Comparison of ENCODE assay signal across 20 mouse cellular contexts in the genomic region with DNA sequence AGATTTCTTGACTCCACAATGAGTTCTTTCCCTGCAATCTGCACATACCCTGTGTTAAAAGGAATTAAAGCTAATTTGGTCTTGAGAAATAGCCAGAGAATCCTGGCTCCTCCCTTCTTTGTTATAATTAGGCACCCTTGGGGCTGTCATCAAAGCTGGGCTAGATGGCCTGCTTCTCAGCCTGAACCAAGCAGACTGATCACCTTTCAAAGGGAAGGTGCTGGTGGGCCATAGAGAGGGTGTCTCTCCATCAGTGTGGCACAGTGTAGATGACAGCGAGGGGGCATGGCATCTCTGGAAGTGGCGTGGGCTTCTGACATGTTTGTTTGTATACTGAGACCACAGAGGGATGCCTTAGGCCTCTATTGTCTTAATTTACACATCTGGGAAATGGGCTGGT. TPM values are rescaled to one million over a fixed set of nuclear protein-coding genes. Genes with fewer than 3 reads are reported as not detected.
A peak's percentile ranks its signal among the peaks of the same experiment; 100 is the strongest.
DNase-seq lines count a peak whose midpoint lies in the region; ATAC-seq lines count a peak whose summit lies in the region.
"Had no signal": no experiment of that assay in that cellular context is flagged by ENCODE, and none has a peak within 500 bp of the region (broad histone marks: within the 10 kb centered on the region; RNA-seq: fewer than 3 reads in every experiment).

No protein-coding gene starts in this region.

- no peak overlapping the region for H3K4me3 ChIP-seq in midbrain, embryonic 11.5 days (ENCODE audit: low read depth, low read length)
- H3K4me3 ChIP-seq in midbrain, embryonic 16.5 days (ENCODE audit: low read depth, low read length) = no peak overlapping the region
- H3K4me3 ChIP-seq in midbrain, embryonic 13.5 days (replicated peaks) = no peak overlapping the region
- no peak overlapping the region for H3K4me3 ChIP-seq in midbrain, embryonic 10.5 days

- 95% methylated on average over 2 of the region's 2 CpGs for WGBS in midbrain, embryonic 11.5 days
- WGBS in midbrain, embryonic 16.5 days = 90% methylated on average over 2 of the region's 2 CpGs
- WGBS in midbrain, embryonic 13.5 days = 88% methylated on average over 2 of the region's 2 CpGs
- WGBS in midbrain, embryonic 10.5 days = 91% methylated on average over 2 of the region's 2 CpGs

- no peaks in the 10 kb centered on the region for H3K27me3 ChIP-seq in midbrain, embryonic 11.5 days (ENCODE audit: control insufficient read depth, insufficient read depth, low read length)
- no peaks in the 10 kb centered on the region for H3K27me3 ChIP-seq in midbrain, embryonic 16.5 days (ENCODE audit: control insufficient read depth, insufficient read depth, low read depth, low read length)
- H3K27me3 ChIP-seq in midbrain, embryonic 13.5 days = no peaks in the 10 kb centered on the region
- no peaks in the 10 kb centered on the region for H3K27me3 ChIP-seq in midbrain, embryonic 10.5 days (ENCODE audit: low read depth, poor library complexity, severe bottlenecking)
- H3K27me3 ChIP-seq: Patski had no signal

- no peak overlapping the region for H3K9ac ChIP-seq in midbrain, embryonic 11.5 days (ENCODE audit: low read length)
- no peak overlapping the region for H3K9ac ChIP-seq in midbrain, embryonic 16.5 days (ENCODE audit: low read depth, low read length)
- H3K9ac ChIP-seq in midbrain, embryonic 13.5 days (replicated peaks) = no peak overlapping the region

- peak; percentile 71 for DNase-seq in heart, adult 11 months
- DNase-seq in heart, adult 9 months (ENCODE audit: low spot score in 2 of 2) = no peak
- DNase-seq in midbrain, embryonic 11.5 days (ENCODE audit: low spot score, missing footprints) = peak; percentile 76
- no peak for DNase-seq in midbrain, embryonic 10.5 days (ENCODE audit: low spot score)
- DNase-seq: adrenal gland, adult 2 months; adrenal gland, adult 8-10 months; adrenal gland, postnatal 10 days; adrenal gland, postnatal 14 days; adrenal gland, postnatal 25 days; adrenal gland, postnatal 36 days; B cell, adult 2 months; cerebellum, adult 11 months; cerebellum, adult 11-12 months; cerebellum, adult 18-20 months had no signal

- no peaks in the 10 kb centered on the region for H3K36me3 ChIP-seq in midbrain, embryonic 11.5 days (ENCODE audit: control insufficient read depth, insufficient read depth, low read length)
- no peaks in the 10 kb centered on the region for H3K36me3 ChIP-seq in midbrain, embryonic 16.5 days (ENCODE audit: control insufficient read depth, insufficient read depth, low read length)
- H3K36me3 ChIP-seq in midbrain, embryonic 13.5 days = no peaks in the 10 kb centered on the region
- H3K36me3 ChIP-seq in midbrain, embryonic 10.5 days = peaks cover 8% of the 10 kb centered on the region
- H3K36me3 ChIP-seq: G1E had no signal

- no peak overlapping the region for H3K4me2 ChIP-seq in midbrain, embryonic 11.5 days
- H3K4me2 ChIP-seq in midbrain, embryonic 16.5 days (ENCODE audit: low read length) = no peak overlapping the region
- no peak overlapping the region for H3K4me2 ChIP-seq in midbrain, embryonic 13.5 days (replicated peaks)

- no peaks in the 10 kb centered on the region for H3K9me3 ChIP-seq in midbrain, embryonic 11.5 days (ENCODE audit: control insufficient read depth, low read length)
- no peaks in the 10 kb centered on the region for H3K9me3 ChIP-seq in midbrain, embryonic 16.5 days (replicated peaks; ENCODE audit: control insufficient read depth, low read length, poor library complexity, severe bottlenecking)
- H3K9me3 ChIP-seq in midbrain, embryonic 13.5 days = no peaks in the 10 kb centered on the region
- H3K9me3 ChIP-seq in midbrain, embryonic 10.5 days (replicated peaks) = peaks cover 4% of the 10 kb centered on the region; the same call in 1 of the 2 replicates

- H3K4me1 ChIP-seq in midbrain, embryonic 11.5 days (ENCODE audit: control insufficient read depth, insufficient read depth, low read length) = peaks cover 10% of the 10 kb centered on the region; the same call in 1 of the 2 replicates
- H3K4me1 ChIP-seq in midbrain, embryonic 16.5 days (ENCODE audit: control insufficient read depth, insufficient read depth, low read length) = peaks cover 23% of the 10 kb centered on the region
- H3K4me1 ChIP-seq in midbrain, embryonic 13.5 days (replicated peaks) = peaks cover 69% of the 10 kb centered on the region
- H3K4me1 ChIP-seq in midbrain, embryonic 10.5 days = peaks cover 38% of the 10 kb centered on the region

- no peak overlapping the region for H3K27ac ChIP-seq in midbrain, embryonic 11.5 days (ENCODE audit: low read depth, low read length)
- no peak overlapping the region for H3K27ac ChIP-seq in midbrain, embryonic 16.5 days (ENCODE audit: low read length)
- H3K27ac ChIP-seq in midbrain, embryonic 13.5 days = 0 out of 2 replicates have a peak overlapping the region, but pooled peaks have one; percentile 47
- no peak overlapping the region for H3K27ac ChIP-seq in midbrain, embryonic 10.5 days (replicated peaks)

- ATAC-seq in midbrain, embryonic 11.5 days (ENCODE audit: low FRiP score) = no peak
- no peak for ATAC-seq in midbrain, embryonic 16.5 days
- no peak for ATAC-seq in midbrain, embryonic 13.5 days
- ATAC-seq: activated CD4-positive, CD25-positive, alpha-beta regulatory T cell, adult 4 months; CD4-positive, CD25-positive, alpha-beta regulatory T cell, adult 4 months; Patski had no signal

RNA-seq across cellular contexts. Expression of a gene that starts 9.5 kb away (rescaled TPM):
- 23.6 and 27.7 TPM in 2 replicates for polyA plus RNA-seq in midbrain, embryonic 11.5 days (2014; fragmentation: Nextera tagmentation; extraction: Ambion mirVana)
- 29.6 and 34.9 TPM in 2 replicates for polyA plus RNA-seq in midbrain, embryonic 16.5 days (2015; fragmentation: Nextera tagmentation; extraction: Ambion mirVana)
- 44.6 and 44.9 TPM in 2 replicates for polyA plus RNA-seq in midbrain, embryonic 13.5 days (2015; fragmentation: Nextera tagmentation; extraction: Ambion mirVana)
- 23.9 and 26.6 TPM in 2 replicates for polyA plus RNA-seq in midbrain, embryonic 10.5 days (2016; fragmentation: Nextera tagmentation; extraction: Ambion mirVana)
- polyA plus RNA-seq: G1E had no signal

Comparison
In these comparisons a context has a peak if more than half of its experiments do, and no peak if none do; other contexts are left out.
1. DNase-seq: peak in heart, adult 11 months (single experiment) and midbrain, embryonic 11.5 days (single experiment); none in heart, adult 9 months (0 of 2) and midbrain, embryonic 10.5 days (single experiment).